Mouse (Mus musculus) kidney, postnatal 14 days (tissue): ENCODE measurements around the gene Pif1.

Experiments
- DNase-seq: peaks from one replicate; pipeline ENCODE4 v3.0.0; 2022; ENCODE audit warnings: mixed read lengths

The Pif1 gene

GRCm38 (mm10) chr9:65640838-65641410 lies 54.0 kb downstream of the Pif1 start:
- peak; percentile 46 for DNase-seq

GRCm38 (mm10) chr9:65641446-65642052 lies 54.6 kb downstream of the Pif1 start:
- no peak for DNase-seq

GRCm38 (mm10) chr9:65642546-65642945 lies 55.6 kb downstream of the Pif1 start:
- no peak for DNase-seq

- DNase-seq = no peak
Observed at GRCm38 (mm10) chr9:65644960-65645359, 58.0 kb downstream of the Pif1 start.
